Mouse (Mus musculus) ES-E14 (cell line): ENCODE measurements at regions not wholly inside any gene's neighbourhood (a gene's known extent, or its start where the extent isn't known, plus 50 kb on each side); places are given as distances from the start of the nearest gene placed in this dataset.

ENCODE experiments used
- HCFC1 ChIP-seq: IDR thresholded peaks from 2 replicates; pipeline ENCODE4 v1.6.1; 2012; ENCODE audit warnings: low read length, inconsistent platforms, borderline replicate concordance; ENCODE audit not compliant: insufficient read depth
- ZC3H11A ChIP-seq: IDR thresholded peaks from 2 replicates; pipeline ENCODE4 v1.6.1; 2012; ENCODE audit warnings: low read depth, mild to moderate bottlenecking, inconsistent platforms, low read length, borderline replicate concordance
- ZNF384 ChIP-seq: IDR thresholded peaks from 2 replicates; pipeline ENCODE4 v1.6.1; 2012; ENCODE audit warnings: low read depth, low read length, inconsistent platforms

GRCm38 (mm10) chr2:74414721-74415120 is 164.5 kb downstream of the Lnpk start:
- no peak for TF ChIP-seq HCFC1
- no peak for TF ChIP-seq ZC3H11A
- TF ChIP-seq ZNF384: no peak
